ENCODE assay signal across 8 mouse cellular contexts in the genomic region with DNA sequence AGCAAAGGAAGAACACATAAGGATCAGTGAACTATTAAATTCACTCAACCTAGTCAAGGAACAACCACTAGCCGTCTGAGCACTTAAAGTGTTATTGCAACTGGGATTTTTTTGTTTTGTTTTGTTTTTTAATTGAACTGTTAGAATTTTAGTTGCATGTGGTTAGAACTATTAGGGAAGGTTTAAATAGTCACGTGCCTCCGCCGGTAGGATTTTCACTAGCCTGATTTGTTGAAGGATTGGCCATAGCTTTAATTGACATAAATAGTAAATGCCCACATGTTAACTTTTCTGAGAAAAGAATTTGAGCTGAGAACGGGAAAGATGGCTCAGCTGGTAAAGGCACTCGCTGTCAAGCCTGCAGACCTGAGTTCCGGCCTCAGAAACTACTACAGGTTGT. TPM values are rescaled to one million over a fixed set of nuclear protein-coding genes. Genes with fewer than 3 reads are reported as not detected.
DNase-seq lines count a peak whose midpoint lies in the region; ATAC-seq and TF ChIP-seq lines count a peak whose summit lies in the region.

No protein-coding gene starts in this region.

- WGBS in kidney, embryonic 14.5 days: 75% methylated on average over 7 of the region's 7 CpGs
- WGBS in hindbrain, embryonic 16.5 days: 80% methylated on average over 7 of the region's 7 CpGs
- WGBS in midbrain, embryonic 15.5 days: 79% methylated on average over 7 of the region's 7 CpGs

- peak overlapping the region; percentile 77; the same call in 1 of the 2 replicates for H3K9ac ChIP-seq in kidney, embryonic 14.5 days (ENCODE audit: low read depth, low read length)
- no peak overlapping the region; the same call in 1 of the 2 replicates for H3K9ac ChIP-seq in hindbrain, embryonic 16.5 days (ENCODE audit: low read depth, low read length)
- H3K9ac ChIP-seq in midbrain, embryonic 15.5 days: peak overlapping the region; percentile 80; the same call in 1 of the 2 replicates

- H3K36me3 ChIP-seq in kidney, embryonic 14.5 days (ENCODE audit: control insufficient read depth, insufficient read depth, low read length): peaks cover 8% of the 10 kb centered on the region
- H3K36me3 ChIP-seq in hindbrain, embryonic 16.5 days (ENCODE audit: control insufficient read depth, insufficient read depth, low read length): peaks cover 6% of the 10 kb centered on the region
- peaks cover 5% of the 10 kb centered on the region for H3K36me3 ChIP-seq in midbrain, embryonic 15.5 days (replicated peaks)

- H3K4me2 ChIP-seq in kidney, embryonic 14.5 days (replicated peaks; ENCODE audit: low read depth, low read length): peak overlapping the region; percentile 49
- H3K4me2 ChIP-seq in hindbrain, embryonic 16.5 days (ENCODE audit: low read length): peak overlapping the region; percentile 67
- H3K4me2 ChIP-seq in midbrain, embryonic 15.5 days: peak overlapping the region; percentile 54

- DNase-seq in kidney, postnatal 25 days: no peak
- no peak for DNase-seq in frontal cortex, postnatal 25 days (ENCODE audit: low spot score in 2 of 2)
- no peak for DNase-seq in left cerebral cortex, postnatal 25 days (ENCODE audit: low spot score in 2 of 2)
- DNase-seq in left cerebral cortex, adult 9 months (ENCODE audit: low spot score in 2 of 2): no peak

- no peak for TF ChIP-seq CTCF in cortical plate, adult 2 months (IDR thresholded peaks at IDR 0.05; ENCODE audit: extremely low read depth, insufficient read depth, low read length)

- H3K4me3 ChIP-seq in kidney, embryonic 14.5 days (ENCODE audit: low read length): peak overlapping the region; percentile 65
- peak overlapping the region; percentile 67 for H3K4me3 ChIP-seq in cortical plate, adult 2 months (ENCODE audit: insufficient read depth, low read length)
- peak overlapping the region; percentile 86 for H3K4me3 ChIP-seq in hindbrain, embryonic 16.5 days (ENCODE audit: low read length)
- H3K4me3 ChIP-seq in midbrain, embryonic 15.5 days: peak overlapping the region; percentile 96

- H3K27me3 ChIP-seq in kidney, embryonic 14.5 days (ENCODE audit: control insufficient read depth, insufficient read depth, low read length): no peaks in the 10 kb centered on the region
- H3K27me3 ChIP-seq in hindbrain, embryonic 16.5 days (replicated peaks; ENCODE audit: control insufficient read depth, insufficient read depth, low read length): no peaks in the 10 kb centered on the region; the same call in 1 of the 2 replicates
- H3K27me3 ChIP-seq in midbrain, embryonic 15.5 days (replicated peaks): no peaks in the 10 kb centered on the region

- no peaks in the 10 kb centered on the region for H3K9me3 ChIP-seq in kidney, embryonic 14.5 days (ENCODE audit: control insufficient read depth, low read length)
- H3K9me3 ChIP-seq in hindbrain, embryonic 16.5 days (ENCODE audit: control insufficient read depth, low read length): no peaks in the 10 kb centered on the region
- no peaks in the 10 kb centered on the region for H3K9me3 ChIP-seq in midbrain, embryonic 15.5 days

- TF ChIP-seq POLR2A in cortical plate, adult 2 months (IDR thresholded peaks at IDR 0.05; ENCODE audit: extremely low read depth, insufficient read depth, low read length): no peak

- no peak for ATAC-seq in kidney, embryonic 14.5 days (ENCODE audit: low FRiP score, low TSS enrichment)
- ATAC-seq in hindbrain, embryonic 16.5 days: no peak
- ATAC-seq in midbrain, embryonic 15.5 days (replicated peaks): peak; percentile 14; the same call in 1 of the 2 replicates

- H3K4me1 ChIP-seq in kidney, embryonic 14.5 days (ENCODE audit: control insufficient read depth, insufficient read depth, low read length): peaks cover 6% of the 10 kb centered on the region
- no peaks in the 10 kb centered on the region for H3K4me1 ChIP-seq in cortical plate, adult 2 months (ENCODE audit: control insufficient read depth, insufficient read depth, low read length)
- H3K4me1 ChIP-seq in hindbrain, embryonic 16.5 days (ENCODE audit: control insufficient read depth, insufficient read depth, low read depth, low read length): peaks cover 4% of the 10 kb centered on the region; the same call in 1 of the 2 replicates
- H3K4me1 ChIP-seq in midbrain, embryonic 15.5 days: peaks cover 10% of the 10 kb centered on the region

- intact Hi-C loops in left cerebral cortex, postnatal 25 days (cut with DNase I): no loop called here

- no peak overlapping the region for H3K27ac ChIP-seq in kidney, embryonic 14.5 days (ENCODE audit: low read depth, low read length)
- H3K27ac ChIP-seq in cortical plate, adult 2 months (ENCODE audit: insufficient read depth, low read length): no peak overlapping the region
- peak overlapping the region; percentile 97 for H3K27ac ChIP-seq in hindbrain, embryonic 16.5 days (ENCODE audit: low read depth, low read length)
- no peak overlapping the region for H3K27ac ChIP-seq in midbrain, embryonic 15.5 days

RNA-seq across cellular contexts. Expression of a gene that starts 0.8 kb away (rescaled TPM):
- polyA plus RNA-seq in kidney, embryonic 14.5 days (2014; fragmentation: Nextera tagmentation; extraction: Ambion mirVana): 37.7 and 38.3 TPM in 2 replicates
- polyA plus RNA-seq in cortical plate, adult 2 months (2012; rRNA removed): 20.3 and 21.3 TPM in 2 replicates
- polyA plus RNA-seq in hindbrain, embryonic 16.5 days (2015; fragmentation: Nextera tagmentation; extraction: Ambion mirVana): 20.2 and 22.4 TPM in 2 replicates
- 20.7 and 21.9 TPM in 2 replicates for polyA plus RNA-seq in midbrain, embryonic 15.5 days (2015; fragmentation: Nextera tagmentation; extraction: Ambion mirVana)
- 10 to 100 TPM; 17.3 to 18.5 TPM for total RNA-seq in left cerebral cortex, postnatal 25 days (2021)
